Mouse (Mus musculus): ENCODE measurements around the gene Exosc10.

DNA sequence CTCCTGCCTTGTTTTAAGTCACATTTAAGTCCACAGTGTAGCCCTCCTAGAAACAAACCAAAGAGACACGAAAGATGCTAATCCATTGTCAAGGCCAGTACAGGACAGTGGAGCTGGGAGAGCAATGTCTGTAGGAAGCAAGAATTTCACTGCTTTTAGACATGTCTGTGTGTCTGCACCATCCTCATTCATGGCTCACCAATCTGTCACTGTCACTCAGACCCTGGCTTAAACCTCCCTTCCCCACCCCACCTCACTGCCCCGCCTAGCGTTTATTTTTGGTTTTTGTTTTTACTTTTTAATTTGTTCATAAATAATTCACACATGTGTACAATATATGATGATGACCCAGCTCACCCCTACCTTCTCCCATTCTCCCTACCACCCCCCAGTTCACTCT, 25.7 kb upstream of the Exosc10 start:
- TF ChIP-seq CTCF (IDR thresholded peaks at IDR 0.05) (no peak), POLR2A (IDR thresholded peaks at IDR 0.05; ENCODE audit: insufficient read depth, low read depth, low read length) (no peak), EP300 (IDR thresholded peaks at IDR 0.05; ENCODE audit: insufficient read depth, low read depth, low read length) (no peak)

Data from heart, adult 2 months (tissue).